8 mouse cellular contexts compared by ENCODE assay signal in genomic region chr16:44240406-44240805, GRCm38 (mm10).
"Had no signal": no experiment of that assay in that cellular context is flagged by ENCODE, and none has a peak within 500 bp of the region (broad histone marks: within the 10 kb centered on the region; RNA-seq: fewer than 3 reads in every experiment).

No protein-coding gene starts in this region.

- DNase-seq: kidney, postnatal 25 days; liver; liver, embryonic 13.5 days; liver, postnatal 0 days; lung, postnatal 14 days; right cerebral cortex, adult 18-20 months; right cerebral cortex, postnatal 25 days; thymus, postnatal 36 days had no signal
